Mouse (Mus musculus): ENCODE measurements around the gene Chrnb1.

Chrnb1 gene

DNA sequence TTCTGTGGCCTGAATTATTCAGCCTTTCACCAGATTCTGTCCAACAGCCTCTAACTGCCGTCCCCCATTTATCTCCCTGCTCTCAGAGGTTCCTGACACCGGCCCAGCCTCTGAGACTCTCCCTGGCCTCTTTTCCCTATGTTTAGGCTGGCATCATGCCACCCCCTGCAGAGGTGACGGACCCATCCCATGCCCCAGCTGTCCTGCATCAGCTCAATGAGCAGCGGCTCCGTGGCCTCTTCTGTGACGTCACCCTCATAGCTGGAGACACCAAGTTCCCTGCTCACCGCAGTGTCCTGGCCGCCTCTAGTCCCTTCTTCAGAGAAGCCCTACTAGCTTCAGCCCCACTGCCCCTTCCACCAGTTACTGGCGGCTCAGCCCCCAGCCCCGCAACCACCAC lies 20.0 kb downstream of the Chrnb1 start:
- no peak for DNase-seq (ENCODE audit: low spot score)

DNA sequence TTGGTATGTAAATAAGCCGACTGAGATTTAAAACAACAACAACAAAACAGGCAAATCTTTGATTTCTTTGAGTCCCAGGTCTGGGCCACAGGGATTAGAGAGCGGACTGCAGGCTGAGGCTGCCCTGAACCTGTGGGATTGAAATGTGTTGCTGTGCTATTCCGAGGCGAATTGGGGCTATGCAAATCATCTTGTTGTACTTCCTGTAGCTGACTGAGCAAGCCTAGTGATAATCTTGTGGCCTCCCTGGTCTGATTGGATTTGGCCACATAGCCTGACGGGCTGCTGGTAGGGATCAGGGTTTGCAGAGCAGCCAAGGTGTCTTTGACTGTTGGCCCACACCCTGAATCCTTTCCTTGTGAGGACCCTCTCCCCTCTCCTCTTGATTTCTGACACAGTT lies 20.8 kb downstream of the Chrnb1 start:
- DNase-seq (ENCODE audit: low spot score), result no peak

- DNase-seq (ENCODE audit: low spot score), result peak; percentile 58
These were observed 28.2 kb downstream of the Chrnb1 start for GRCm38 (mm10) chr11:69767625-69767909.

GRCm38 (mm10) chr11:69766872-69767624 lies 28.7 kb downstream of the Chrnb1 start:
- no peak for DNase-seq (ENCODE audit: low spot score)

DNA sequence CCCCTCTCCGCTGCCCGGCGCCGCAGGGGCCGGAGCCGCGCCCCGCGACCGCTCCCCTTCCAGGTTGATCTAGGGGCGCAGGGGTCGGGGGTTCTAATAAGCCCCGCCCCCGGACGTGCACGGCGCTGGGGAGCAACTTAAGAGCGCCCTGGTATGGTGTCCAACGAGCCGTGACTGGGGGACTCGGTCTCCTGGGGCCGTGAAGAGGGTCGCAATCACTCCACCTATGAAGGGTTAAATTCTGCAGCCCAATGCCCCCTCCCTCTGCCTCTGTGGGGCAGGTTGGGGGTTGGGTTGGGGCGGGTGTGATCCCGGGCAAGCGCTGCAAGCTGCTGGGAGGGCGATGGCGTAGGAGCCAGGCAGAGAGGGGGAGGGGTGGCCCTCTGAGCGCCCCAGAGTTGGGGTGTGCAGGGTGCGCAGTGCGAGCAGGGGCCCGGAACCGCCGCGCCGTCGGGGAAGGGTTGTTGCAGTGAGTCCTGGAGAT lies 29.6 kb downstream of the Chrnb1 start:
- DNase-seq (ENCODE audit: low spot score), result no peak

DNA sequence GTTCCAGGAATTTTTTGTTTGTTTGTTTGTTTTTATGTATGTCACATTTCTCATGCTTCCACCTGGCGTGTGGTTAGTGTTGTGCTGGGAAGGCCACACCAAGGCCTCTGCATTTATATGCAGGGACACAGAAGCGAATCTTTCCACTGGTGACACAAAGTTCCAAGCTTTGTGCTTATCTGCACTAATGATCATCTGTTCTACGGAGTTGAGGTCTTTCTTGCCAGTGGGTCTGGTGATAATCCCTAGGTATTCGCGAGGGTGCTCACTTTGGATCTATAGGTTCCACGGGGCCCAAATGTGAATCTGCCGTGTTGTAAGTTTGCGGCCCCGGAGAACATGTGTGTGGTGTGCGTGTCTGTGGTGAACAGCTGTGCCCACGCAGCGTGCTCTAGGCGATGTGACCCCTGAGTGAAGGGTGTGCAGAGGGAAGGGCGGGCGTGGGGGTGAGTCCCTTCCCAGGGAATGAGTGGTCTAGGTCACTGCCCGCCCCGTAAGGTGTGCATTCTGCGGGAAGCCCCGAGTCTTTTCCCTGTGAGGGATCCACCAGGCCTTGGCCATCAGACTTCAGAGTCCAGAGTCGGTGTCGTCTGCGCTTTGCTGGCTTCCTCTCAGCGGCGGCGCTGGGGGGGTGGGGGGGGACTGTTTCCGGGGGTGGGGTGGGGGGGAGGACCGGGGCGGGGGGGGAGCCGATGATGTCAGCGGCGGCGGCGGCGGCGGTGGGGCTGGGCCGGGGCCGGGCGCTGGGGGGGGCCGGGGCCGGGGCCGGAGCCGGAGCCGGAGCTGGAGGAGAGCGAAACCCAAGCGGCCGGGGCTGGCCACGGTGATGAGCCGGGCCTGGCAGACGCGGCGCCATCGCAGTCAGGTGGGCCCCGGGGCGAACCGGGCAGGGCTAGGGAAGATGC lies 30.3 kb downstream of the Chrnb1 start, which contains the start of gene Zbtb4:
Gene Zbtb4, plus strand, starts transcription at position 692 of the 905 bp plus-strand sequence.
- peak; percentile 63 for DNase-seq (ENCODE audit: low spot score)

- DNase-seq (ENCODE audit: low spot score), result no peak
These were observed 32.2 kb downstream of the Chrnb1 start for GRCm38 (mm10) chr11:69763551-69763950.

GRCm38 (mm10) chr11:69761868-69762267 lies 33.9 kb downstream of the Chrnb1 start, which contains the start of gene Slc35g3:
Gene Slc35g3 (minus strand): TSS chr11:69761968.
- DNase-seq (ENCODE audit: low spot score), result no peak

GRCm38 (mm10) chr11:69760901-69761200 lies 34.9 kb downstream of the Chrnb1 start:
- DNase-seq (ENCODE audit: low spot score), result no peak

DNA sequence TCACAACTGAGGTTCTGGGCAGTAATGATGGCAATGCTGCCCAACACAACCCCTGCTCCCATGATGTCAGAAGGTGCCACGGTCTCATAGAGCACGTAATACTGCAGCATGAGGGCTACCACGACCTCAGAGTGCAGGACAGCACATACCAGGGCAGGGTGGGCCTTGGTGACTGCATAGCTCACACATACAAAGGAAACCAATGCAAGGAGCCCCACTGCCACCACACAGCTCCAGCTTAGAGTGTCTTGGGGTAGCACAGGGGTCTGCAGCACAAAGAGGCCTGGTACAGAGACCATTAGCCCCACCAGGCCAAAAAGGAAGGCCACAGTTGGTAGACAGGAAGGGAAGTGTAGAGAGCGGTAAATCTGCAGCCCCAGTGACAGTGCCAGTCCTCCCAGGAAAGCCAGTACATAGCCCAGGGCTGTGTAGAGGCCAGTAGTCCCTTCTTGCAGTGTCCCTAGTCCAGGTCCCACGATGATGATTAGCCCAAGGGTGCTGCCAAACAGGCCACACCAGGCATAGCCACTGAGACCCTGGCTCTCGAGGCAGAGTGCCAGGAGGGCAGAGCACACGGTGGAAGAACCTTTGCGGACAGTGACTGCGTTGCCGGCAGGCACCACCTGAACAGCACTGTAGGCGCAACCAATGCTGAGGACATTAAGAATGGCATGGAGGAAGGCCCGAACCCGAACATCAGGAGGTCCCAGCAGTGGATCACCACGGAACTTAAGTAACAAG lies 35.4 kb downstream of the Chrnb1 start:
- DNase-seq (ENCODE audit: low spot score), result no peak

GRCm38 (mm10) chr11:69758971-69759721 lies 36.6 kb downstream of the Chrnb1 start:
- peak; percentile 96 for DNase-seq (ENCODE audit: low spot score)

GRCm38 (mm10) chr11:69758478-69758970 lies 37.2 kb downstream of the Chrnb1 start, which contains the start of gene Polr2a:
Gene Polr2a (minus strand): TSS chr11:69758637.
- peak; percentile 98 for DNase-seq (ENCODE audit: low spot score)

GRCm38 (mm10) chr11:69758090-69758456 lies 37.7 kb downstream of the Chrnb1 start:
- peak; percentile 92 for DNase-seq (ENCODE audit: low spot score)

GRCm38 (mm10) chr11:69757303-69758089 lies 38.2 kb downstream of the Chrnb1 start:
- DNase-seq (ENCODE audit: low spot score), result no peak

DNA sequence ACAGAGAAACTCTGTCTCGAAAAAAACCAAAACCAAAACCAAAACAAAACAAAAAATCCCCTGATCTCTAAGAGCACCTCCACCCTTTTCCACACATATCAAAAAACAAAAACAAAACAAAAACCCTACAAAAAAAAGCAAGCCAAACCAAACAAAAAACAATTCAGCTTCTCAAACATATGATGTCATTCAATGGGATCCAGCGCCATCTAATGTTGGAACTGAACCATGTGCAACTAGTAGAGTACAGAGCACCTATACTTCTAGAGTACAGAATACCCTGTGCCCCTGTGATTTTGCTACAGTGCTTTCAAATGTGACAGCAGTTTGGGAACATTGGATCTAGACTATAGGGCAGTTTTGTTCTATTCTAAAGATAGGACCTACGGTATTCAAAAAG lies 41.0 kb downstream of the Chrnb1 start:
- no peak for DNase-seq (ENCODE audit: low spot score)

- DNase-seq (ENCODE audit: low spot score), result no peak
These were observed 41.5 kb downstream of the Chrnb1 start for GRCm38 (mm10) chr11:69754233-69754632.

GRCm38 (mm10) chr11:69752686-69753085 lies 43.1 kb downstream of the Chrnb1 start:
- DNase-seq (ENCODE audit: low spot score), result no peak

- DNase-seq (ENCODE audit: low spot score), result no peak
These were observed 44.1 kb downstream of the Chrnb1 start for GRCm38 (mm10) chr11:69751635-69752034.

All from yolk sac, embryonic 10.5 days (tissue).